Mouse (Mus musculus) cerebellum, adult 9-10 months (tissue): ENCODE data around the gene 9530077C05Rik.
A peak's percentile ranks its signal among the peaks of the same experiment; 100 is the strongest.
"Not testable (repeated sequence)": the region's sequence is repeated elsewhere in the genome, so short reads cannot be mapped to it uniquely, and the experiment has no call there.

Experiments
- DNase-seq: peaks from one replicate; pipeline ENCODE4 v3.0.0; 2022

The 9530077C05Rik gene

DNA sequence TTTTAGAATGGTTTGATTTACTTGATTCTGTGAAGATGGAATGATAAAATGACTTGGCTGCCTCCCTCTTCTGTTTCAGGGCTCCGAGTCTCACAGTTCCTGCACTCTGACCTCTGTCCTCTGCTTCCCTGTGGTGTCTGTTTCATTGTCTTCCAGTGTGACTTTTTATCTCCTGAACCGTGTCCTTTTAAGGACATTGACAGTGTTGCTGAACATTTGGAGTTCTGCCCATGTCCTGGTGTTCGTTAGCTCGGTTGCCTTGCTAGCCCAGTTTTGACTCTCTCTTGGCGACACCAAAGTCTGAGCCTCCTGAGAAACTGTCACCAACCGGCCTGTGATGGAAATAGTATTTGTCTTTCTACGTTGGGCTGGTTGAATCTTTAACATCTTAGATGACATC is 9.2 kb downstream of the 9530077C05Rik start:
- DNase-seq: peak; percentile 45

DNA sequence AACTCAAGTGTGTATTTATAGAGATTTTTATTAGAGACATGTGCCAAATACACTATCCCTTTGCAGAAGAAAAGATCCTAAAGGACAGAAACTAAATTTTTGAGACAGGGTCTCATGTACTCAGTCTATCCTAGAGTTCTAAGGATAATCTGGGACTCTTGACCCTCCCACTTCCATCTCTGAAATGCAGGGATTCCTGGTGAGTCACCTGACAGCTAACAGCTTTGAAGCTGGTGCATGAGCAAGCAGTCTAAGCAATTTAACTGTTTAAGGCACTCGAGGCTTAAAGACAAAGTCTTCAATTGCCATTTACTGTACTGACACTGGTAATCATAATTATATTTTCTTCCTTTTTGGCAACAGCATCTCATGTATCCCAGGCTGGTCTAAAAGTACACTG is 11.2 kb downstream of the 9530077C05Rik start:
- DNase-seq: no peak

DNA sequence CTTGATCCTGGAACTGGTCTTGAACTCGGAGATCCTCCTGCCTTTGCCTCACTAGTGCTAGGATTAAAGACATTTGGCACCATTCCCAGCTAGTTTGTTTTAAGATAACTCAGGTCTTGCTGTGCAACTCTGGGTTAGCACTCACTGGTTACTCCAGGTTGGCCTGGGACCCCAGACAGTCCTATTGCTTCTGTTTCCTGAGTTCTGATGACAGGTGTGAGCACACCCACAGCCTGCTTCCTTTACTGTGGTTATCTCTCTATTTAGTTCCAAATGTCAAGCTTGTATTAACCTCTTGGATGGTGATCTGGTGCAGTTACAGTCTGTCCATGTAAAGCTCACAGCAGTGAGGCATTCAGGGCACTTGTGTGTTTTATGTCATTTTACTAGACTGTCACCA is 12.2 kb downstream of the 9530077C05Rik start:
- DNase-seq: no peak

DNA sequence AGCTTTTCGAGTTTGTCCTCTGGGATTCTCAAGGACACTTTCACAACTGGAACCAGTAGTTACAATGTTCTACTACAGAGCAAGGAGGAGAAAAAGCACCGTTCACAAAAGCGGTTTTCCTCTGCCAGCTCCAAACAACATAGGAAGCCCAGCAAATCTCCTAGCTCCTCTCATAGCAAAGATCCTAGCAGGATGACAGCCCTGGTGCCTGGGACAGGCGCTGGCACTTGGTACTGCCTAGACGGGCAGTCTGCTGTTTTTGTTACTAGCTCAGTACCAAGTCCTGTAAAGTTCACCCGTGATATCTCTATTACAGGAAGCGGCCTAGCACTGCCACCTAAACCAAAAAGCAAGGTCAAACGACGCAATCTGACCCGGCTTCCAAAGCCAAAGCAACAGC is 12.9 kb downstream of the 9530077C05Rik start:
- no peak for DNase-seq

DNA sequence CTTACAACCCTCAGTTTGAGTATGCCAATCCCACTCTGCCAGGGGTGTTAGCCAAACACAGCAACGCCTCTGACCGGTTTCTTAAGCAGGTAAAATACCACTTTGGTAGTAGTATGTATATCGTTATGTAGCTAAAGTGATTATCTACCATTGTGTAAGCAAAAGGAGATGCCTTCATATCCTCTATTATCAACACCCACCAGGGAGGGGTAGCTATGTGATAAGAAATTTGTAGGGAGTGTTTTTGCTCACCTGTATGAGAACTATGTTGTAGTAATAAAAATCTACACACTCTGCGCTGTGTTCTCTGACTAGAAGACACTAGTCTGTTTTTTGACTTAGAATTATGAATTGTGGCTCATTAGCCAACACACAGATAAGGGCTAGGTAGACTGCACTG is 13.4 kb downstream of the 9530077C05Rik start:
- DNase-seq: no peak

DNA sequence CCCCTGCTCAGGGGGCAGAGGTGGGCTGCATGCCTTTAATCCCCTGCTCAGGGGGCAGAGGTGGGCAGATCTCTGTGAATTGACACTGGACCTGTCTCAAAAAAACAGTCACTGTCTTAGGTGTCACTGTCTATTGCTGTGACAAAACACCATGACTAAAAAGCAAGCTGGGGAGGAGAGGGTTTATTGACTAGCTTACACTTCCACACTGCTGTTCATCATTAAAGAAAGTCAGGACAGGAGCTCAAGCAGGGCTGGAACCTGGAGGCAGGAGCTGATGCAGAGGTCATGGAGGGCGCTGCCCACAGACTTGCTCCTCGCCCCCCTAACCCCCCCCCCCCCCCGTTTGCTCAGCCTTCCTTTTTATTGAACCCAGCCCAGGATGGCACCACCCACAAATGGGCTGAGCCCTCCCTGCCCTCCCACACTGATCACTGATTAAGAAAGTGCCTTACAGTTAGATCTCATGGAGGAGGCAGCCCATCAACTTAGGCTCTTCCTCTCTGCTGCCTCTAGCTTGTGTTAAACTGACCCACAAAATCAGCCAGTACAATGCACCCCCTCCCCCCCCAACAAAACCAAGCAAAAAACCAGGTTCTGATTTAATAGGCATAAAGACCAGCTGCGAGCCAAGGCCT is 16.8 kb downstream of the 9530077C05Rik start:
- DNase-seq: no peak

DNA sequence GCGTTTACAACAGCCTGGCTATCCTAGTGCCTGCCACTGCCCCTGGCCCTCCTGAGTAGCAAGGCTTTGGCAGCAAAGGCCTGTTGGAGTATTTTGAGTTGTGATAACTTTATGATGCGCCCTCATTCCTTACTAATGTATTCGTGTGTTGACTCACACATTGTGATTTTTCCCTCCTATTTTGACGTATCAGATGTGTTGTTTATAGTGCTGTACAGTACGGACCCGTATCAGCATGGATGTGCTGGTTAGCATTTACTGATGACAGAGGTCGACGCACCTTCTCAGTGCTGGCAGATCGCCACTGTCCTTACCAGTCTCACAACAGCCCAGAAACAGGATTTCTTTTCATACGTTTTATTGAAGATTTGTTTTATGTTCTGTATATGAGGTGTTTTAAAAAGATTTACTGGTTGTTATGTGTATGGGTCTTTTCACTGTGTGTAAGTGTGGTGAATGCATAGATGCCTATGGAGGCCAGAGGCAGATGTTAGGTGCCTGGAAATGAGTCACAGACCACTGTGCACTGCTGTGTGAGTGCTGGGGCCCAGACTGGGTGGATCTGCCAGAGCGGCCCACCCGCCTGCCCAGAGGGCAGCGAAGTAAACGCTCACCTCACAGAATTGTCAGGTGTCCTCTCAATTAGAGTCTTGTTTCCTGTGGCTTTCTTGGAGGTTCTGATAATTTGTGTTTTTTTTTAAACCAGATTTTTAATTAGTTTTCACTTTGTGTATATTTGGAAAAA is 17.5 kb downstream of the 9530077C05Rik start:
- DNase-seq: no peak

DNA sequence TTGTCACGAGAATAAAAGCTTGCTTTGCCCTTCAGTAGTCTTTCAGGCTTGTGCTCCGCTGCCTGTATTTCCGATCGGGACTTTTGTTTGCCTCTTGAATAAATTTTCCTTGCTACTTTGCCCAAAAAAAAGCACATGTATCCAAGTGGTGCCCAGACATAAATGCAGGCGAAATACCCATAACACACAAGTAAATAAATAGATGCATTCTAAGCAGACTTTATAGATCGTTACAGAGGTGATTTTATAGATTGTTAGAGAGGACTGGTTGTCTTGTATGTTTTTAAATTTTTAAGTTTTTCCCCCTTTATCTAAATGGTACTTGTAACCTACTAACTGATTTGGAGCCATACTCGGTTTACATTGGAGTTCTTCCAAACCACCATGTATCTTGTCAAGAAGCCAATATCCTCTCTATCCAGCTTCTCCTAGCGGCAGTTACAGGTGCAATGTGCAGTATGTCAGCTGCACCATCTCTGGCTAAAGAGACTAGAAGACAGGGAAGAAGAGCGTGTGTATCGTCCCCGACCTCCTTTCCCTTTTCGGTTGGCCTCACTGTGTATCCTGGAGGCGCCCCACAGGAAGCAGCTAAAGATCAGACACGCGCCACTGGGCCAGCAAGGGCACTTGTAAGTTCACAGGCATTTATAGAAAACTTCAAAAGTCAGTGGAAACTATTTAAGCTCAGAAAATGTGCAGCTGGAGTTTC is 18.4 kb downstream of the 9530077C05Rik start:
- peak; percentile 75 for DNase-seq

DNA sequence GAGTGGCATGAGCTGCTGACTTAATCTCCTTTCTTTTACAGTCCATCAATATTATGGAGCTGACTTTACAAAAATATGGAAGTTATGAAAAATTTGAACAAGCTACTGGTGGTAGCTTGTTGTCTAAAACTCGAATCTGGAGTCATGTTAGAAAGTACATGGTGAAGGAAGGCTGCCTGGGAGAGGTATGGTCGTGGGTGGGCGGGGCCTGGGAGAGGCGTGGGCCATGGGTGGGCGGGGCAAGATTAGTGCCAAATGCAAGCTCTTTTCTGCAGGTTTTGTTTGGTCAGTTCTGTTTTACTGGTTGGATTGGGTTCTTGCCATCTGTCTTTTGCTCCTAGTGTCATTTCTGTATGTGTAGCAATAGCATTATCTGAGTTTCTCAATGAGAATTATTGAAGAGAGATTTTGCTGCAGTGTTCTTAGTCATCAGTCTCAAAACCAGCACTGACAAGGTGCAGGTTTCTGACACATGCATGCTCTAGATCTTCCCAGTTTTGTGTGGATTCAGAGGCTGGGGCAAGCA is 19.1 kb downstream of the 9530077C05Rik start:
- no peak for DNase-seq

DNA sequence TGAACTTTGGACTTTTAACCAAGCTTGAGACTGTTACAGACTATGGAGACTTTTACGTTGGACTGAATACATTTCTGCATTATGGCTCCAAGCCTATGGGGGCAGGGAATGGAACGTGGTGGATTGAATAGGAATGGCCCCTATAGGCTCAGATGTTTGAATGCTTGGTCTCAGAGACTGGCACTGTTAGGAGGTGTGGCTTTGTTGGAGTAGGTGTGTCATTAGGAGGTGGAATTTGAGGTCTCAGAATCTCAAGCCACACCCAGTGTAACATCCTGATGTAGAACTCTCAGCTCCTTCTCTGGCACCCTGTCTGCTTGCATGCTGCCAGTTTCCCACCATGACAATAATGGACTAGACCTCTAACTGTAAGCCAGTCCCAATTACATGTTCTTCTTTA is 21.9 kb downstream of the 9530077C05Rik start:
- no peak for DNase-seq

DNA sequence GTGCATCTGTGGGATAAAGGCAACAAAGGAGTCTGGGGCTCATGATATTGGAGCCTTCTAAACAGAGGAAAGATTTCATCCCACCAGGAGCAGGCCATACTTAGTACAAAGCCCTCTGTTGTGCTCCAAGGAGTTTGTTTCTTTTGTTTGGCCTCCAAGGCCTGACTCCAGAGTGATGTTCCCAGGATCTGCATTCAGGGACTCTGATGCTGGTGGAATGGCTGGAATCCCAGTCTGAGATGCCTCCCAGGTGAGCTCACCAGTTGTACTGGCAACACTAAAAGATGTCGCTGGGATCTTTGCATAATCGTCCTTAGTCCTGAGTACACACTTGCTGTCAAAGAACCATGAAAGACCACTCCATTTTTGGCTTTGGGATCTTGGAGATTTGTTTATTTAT is 22.8 kb downstream of the 9530077C05Rik start:
- no peak for DNase-seq

DNA sequence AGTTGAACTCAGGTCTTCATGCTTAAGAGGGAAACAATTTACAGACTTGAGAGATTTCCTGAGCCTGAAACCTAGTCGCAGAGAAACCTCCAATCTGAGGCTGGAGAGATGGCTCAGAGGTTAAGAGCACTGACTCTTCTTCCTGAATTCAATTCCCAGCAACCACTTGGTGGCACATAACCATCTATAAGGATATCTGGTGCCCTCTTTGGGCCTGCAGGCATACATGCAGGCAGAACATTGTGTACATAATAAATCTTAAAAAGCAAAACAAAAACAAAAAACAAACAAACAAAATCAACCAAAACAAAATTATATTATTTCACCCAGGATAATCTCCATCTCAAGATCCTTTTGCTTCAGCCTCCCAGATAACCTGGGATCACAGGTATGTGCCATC is 27.5 kb downstream of the 9530077C05Rik start:
- DNase-seq: no peak

DNA sequence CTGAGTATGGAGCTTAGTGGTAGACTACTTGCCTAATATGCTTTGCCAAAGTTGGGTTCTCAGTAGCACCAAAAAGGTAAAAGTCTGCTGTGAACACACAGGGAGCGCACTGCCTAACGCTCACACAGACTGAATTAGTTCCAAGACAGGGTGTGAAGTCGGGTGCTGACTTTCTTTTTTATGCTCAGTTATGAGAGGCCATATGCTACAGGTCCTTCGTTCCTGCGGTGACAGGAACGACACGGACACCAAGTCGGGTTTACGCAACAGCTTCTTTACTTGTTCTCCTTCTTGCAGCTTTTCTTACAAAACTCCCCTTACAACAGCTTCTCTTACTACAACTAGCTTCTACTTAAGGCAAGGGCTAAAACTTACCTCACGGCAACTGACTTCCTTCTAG is 31.8 kb downstream of the 9530077C05Rik start:
- no peak for DNase-seq

DNA sequence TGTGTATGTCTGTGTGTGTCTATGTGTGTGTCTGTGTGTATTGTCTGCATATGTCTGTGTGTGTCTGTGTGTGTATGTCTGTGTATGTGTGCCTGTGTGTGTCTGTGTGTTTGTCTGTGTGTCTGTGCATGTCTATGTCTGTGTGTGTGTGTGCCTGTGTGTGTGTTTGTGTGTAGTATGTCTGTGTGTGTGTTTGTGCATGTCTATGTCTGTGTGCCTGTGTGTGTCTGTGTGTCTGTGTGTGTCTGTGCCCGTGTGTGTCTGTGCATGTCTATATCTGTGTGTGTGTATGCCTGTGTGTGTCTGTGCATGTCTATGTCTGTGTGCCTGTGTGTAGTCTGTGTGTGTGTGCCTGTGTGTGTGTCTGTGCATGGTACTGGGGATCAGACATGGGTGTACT is 33.8 kb downstream of the 9530077C05Rik start:
- no peak for DNase-seq

DNA sequence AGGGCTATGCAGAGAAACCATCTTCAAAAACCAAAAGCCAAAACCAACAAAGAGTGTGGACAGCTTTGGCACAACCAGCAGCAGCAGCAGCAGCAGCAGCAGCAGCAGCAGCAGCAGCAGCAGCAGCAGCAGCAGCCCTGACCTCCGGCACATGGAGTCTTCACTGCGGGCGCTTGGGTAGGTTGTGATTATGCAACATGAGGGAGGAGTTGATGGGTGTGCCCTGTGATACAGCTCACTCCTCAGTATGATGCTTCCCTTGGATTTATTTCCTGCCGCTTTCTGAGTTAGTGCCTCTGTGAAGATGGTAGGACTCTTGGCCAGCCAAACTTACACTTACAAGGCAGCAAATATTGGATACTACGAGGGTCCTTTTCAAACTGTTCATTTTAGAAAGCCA is 35.9 kb downstream of the 9530077C05Rik start:
- no peak for DNase-seq

DNA sequence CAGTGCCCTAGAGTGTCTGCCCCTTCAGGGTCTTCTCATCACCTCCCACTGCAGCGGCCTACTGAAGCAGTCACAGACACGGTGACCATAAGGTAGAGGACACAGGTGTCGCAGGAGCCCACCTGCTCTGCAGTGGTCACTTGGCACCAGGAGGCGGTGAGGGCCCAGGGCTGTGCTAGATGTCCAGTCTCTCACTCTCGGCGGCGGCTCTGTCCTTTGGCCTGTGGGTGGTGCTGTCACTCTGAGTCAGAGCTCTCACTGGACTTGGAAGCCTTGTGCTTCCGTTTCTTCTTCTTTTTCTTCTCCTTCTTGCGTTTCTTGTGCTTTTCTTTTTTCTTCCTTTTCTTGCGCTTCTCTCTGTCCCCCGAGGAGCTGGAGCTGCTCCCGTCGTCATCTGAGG is 37.1 kb downstream of the 9530077C05Rik start:
- DNase-seq: no peak

DNA sequence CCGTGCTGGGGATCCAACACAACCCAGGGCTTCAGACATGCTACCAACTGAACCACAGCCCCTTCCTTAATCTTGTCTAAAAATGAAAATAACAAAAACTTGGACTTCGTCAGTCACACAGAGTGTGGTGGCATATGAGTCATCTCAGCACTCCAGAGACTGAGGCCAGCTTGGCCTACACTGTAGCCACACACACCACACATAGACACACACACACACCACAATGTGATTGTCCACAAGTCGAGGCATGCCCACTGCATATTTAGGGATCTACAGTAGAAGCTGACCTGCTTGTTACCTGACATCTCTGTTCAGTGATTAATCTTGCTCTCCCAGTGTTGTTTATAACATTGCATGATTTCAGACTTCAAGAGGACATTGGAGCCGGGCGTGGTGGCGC is 37.9 kb downstream of the 9530077C05Rik start:
- no peak for DNase-seq

DNA sequence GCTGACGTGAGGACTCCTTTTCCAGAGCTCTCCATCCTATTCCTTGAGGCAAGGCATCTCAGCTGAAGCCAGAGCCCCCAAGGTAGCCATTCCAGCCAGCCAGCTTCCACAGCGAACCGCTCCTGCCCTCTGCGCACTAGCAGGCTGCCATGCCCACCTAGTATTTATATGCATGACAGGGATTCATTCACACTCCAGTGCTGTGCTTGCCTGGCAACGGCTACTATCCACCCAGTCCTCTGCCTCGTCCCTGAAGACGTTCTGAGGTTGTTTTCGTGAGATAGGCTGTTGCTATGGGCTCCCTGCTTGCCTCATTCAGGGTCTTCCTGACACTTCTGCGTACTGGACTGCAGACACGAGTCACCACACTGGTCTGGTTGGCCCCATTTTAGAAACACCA is 41.4 kb downstream of the 9530077C05Rik start:
- DNase-seq: no peak

DNA sequence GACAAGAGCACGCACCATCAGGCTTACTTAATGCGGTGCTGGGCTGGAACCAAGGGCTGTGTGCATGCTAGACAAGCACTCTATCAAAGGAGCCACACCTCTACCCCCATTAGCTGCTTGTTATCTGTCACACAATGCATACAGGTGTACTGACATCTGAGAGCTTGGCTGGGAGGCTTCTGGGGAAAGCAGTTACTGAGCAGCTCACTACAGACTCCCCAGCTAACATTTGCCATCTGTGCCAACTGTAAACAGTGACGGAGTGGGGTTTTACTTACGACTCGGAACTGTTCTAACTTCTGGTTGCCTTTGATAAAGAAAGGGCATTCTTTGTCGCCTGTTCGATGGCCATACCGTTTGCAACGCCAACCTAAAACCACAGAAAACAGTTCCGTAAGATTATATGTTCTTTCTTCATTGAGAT is 42.2 kb downstream of the 9530077C05Rik start:
- DNase-seq: no peak

DNA sequence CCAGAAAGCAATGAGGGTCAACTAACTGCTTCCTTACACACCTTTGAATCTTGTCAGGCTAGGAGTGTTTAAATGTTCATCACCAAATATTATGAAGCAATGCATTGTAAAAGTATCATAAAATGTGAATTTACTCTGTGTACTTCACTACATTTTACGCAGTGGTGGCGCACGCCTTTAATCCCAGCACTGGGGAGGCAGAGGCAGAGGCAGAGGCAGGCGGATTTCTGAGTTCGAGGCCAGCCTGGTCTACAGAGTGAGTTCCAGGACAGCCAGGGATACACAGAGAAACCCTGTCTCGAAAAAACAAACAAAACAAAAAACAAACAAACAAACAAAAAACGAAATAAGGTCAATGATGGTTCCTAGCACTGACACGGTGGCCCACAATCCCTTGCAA is 42.7 kb downstream of the 9530077C05Rik start, which contains the start of gene Gm17545:
TSS of gene Gm17545 (plus strand) at position 301 of the 400 bp plus-strand sequence.
- not testable (repeated sequence) for DNase-seq

DNA sequence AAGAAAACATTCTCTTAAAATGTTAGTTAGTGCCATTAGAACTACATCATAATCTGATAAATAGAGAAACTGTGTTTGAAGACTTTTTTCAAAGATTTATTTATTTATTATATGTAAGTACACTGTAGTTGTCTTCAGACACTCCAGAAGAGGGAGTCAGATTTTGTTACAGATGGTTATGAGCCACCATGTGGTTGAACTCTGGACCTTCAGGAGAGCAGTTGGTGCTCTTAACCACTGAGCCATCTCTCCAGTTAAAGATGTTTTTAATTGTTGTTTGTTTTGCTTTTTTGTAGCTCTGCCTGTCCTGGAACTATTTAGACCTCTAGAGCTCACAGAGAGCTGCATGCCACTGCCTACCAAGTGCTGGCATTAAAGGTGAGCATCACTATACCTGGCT is 43.7 kb downstream of the 9530077C05Rik start:
- no peak for DNase-seq

DNA sequence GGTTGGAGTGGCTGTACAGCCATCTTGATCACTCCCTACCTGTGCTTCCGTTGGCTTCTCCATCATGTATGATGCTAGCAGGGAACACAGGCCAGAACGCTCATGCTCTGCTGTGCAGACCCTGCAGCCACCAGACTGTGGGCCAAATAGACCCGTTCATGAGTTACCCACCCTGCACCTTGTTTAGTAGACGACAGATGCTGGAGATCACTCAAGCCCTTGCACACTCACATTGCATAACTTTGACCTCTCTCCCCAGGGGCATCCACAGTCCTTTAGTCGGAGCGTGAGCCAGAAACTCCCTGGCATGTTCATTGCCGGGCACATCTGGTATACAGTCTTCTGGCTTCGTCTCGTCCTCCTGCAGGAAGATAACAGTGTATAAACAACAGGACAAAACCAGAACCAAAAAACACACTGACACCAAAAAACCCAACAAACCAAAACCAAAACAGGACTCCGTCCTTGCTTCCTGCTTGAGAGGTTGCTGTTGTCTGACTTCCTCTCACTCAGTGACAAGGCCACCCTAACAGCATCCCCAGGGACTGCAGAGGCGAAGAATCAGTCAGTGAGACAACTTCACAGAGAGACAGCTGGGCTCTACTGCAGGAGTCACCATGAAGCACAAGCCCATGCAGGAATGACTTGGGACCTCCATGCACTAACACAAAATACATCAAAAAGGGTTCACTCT is 46.0 kb downstream of the 9530077C05Rik start:
- no peak for DNase-seq

DNA sequence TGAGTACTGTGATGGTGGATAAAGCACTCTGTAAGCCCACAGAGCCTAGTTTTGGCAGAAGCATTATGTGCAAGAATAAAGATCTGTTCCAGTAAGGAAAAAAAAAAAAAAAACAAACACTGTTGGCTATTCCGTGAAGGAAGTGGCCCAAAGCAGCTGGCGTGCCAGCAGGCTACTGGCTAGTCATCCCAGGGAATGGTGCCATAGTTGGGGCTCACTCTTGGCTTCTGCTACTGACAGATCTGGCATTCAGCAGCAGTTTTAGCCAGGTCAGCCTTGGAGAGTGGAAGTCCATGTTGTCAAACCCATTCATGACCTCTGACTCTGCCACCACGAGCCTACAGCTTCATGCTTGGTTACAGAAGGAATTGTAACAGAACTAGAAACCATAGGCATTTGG is 50.6 kb downstream of the 9530077C05Rik start:
- peak; percentile 98 for DNase-seq
